Mouse (Mus musculus) frontal cortex, adult 2 months (tissue): ENCODE data around the gene Sec14l4. TPM values are rescaled to one million over a fixed set of nuclear protein-coding genes. Genes with fewer than 3 reads are reported as not detected.
"Not testable (repeated sequence)": the region's sequence is repeated elsewhere in the genome, so short reads cannot be mapped to it uniquely, and the experiment has no call there.

Experiments used
- DNase-seq, 2 experiments: peaks; one replicate each; pipeline ENCODE4 v3.0.0; 2022; ENCODE audit warnings: low spot score in 1 of 2; ENCODE audit errors: extremely low spot score in 1 of 2
- polyA plus RNA-seq: library from polyadenylated mRNA; depleted of rRNA; stranded (reverse); fragments of >200 nt; gene quantifications from 2 replicates; pipeline ENCODE4 v1.2.3, GENCODE M21; 2012; rRNA removed

Sec14l4 gene
- polyA plus RNA-seq = 0.08 and 0.30 TPM in 2 replicates

GRCm38 (mm10) chr11:4031126-4031941 is at the start of gene Sec14l4:
TSS of gene Sec14l4 (plus strand) at chr11:4031462.
- no peak for DNase-seq

GRCm38 (mm10) chr11:3981536-3981935 is 49.7 kb upstream of the Sec14l4 start:
- no peak for DNase-seq

- no peak for DNase-seq
Observed at GRCm38 (mm10) chr11:3982275-3983209, 48.7 kb upstream of the Sec14l4 start.

GRCm38 (mm10) chr11:3983291-3983862 is 47.9 kb upstream of the Sec14l4 start, which contains the start of gene Gal3st1:
TSS of gene Gal3st1 (plus strand) at chr11:3983636.
- peak in 1 of 2 experiments; percentile 35 for DNase-seq

GRCm38 (mm10) chr11:3983863-3984745 is 47.2 kb upstream of the Sec14l4 start:
- no peak for DNase-seq

GRCm38 (mm10) chr11:3989748-3990147 is 41.5 kb upstream of the Sec14l4 start:
- DNase-seq = no peak

GRCm38 (mm10) chr11:3993132-3993531 is 38.1 kb upstream of the Sec14l4 start:
- DNase-seq = no peak

GRCm38 (mm10) chr11:3993914-3994313 is 37.3 kb upstream of the Sec14l4 start:
- DNase-seq = no peak

- no peak for DNase-seq
Observed at GRCm38 (mm10) chr11:3995511-3995910, 35.8 kb upstream of the Sec14l4 start.

GRCm38 (mm10) chr11:3996840-3997239 is 34.4 kb upstream of the Sec14l4 start:
- no peak for DNase-seq

GRCm38 (mm10) chr11:3997978-3998720 is 33.1 kb upstream of the Sec14l4 start:
- no peak for DNase-seq

GRCm38 (mm10) chr11:3999547-3999946 is 31.7 kb upstream of the Sec14l4 start:
- DNase-seq = no peak

GRCm38 (mm10) chr11:4001603-4002002 is 29.7 kb upstream of the Sec14l4 start:
- peak in 1 of 2 experiments; percentile 83 for DNase-seq

GRCm38 (mm10) chr11:4005220-4005805 is 25.9 kb upstream of the Sec14l4 start:
- DNase-seq = no peak

- DNase-seq = no peak
Observed at GRCm38 (mm10) chr11:4006462-4006861, 24.8 kb upstream of the Sec14l4 start.

GRCm38 (mm10) chr11:4012616-4013015 is 18.6 kb upstream of the Sec14l4 start:
- no peak for DNase-seq

GRCm38 (mm10) chr11:4015796-4016195 is 15.5 kb upstream of the Sec14l4 start:
- DNase-seq = not testable (repeated sequence)

- not testable (repeated sequence) for DNase-seq
Observed at GRCm38 (mm10) chr11:4022111-4022510, 9.2 kb upstream of the Sec14l4 start.

GRCm38 (mm10) chr11:4023321-4023720 is 7.9 kb upstream of the Sec14l4 start:
- no peak for DNase-seq
